Mouse (Mus musculus) stomach, embryonic 16.5 days (tissue): ENCODE measurements around the gene Eif3b. TPM values are rescaled to one million over a fixed set of nuclear protein-coding genes. Genes with fewer than 3 reads are reported as not detected.

ENCODE experiments used
- ATAC-seq: fragments of 200-750 bp; cut with Nextera tagmentation; 2 replicates; pipeline ENCODE4 v1.8.0; 2017; ENCODE audit warnings: moderate number of reproducible peaks, moderate TSS enrichment; ENCODE audit not compliant: insufficient read depth, low FRiP score
- H3K27ac ChIP-seq: fragments of 300-500 bp; sonication (generic); 2 replicates; pipeline ENCODE4 v1.5.1; 2014; ENCODE audit warnings: low read length
- H3K27me3 ChIP-seq: fragments of 300-500 bp; sonication (generic); 2 replicates; pipeline ENCODE4 v1.6.1; 2014; ENCODE audit warnings: low read length, control low read depth, mixed read lengths; ENCODE audit not compliant: control insufficient read depth, insufficient read depth
- H3K36me3 ChIP-seq: fragments of 300-500 bp; sonication (generic); 2 replicates; pipeline ENCODE4 v1.6.1; 2014; ENCODE audit warnings: low read length; ENCODE audit not compliant: control insufficient read depth, insufficient read depth
- H3K4me1 ChIP-seq: fragments of 300-500 bp; sonication (generic); 2 replicates; pipeline ENCODE4 v1.6.1; 2014; ENCODE audit warnings: low read length, control low read depth, mixed read lengths; ENCODE audit not compliant: control insufficient read depth, insufficient read depth
- H3K4me2 ChIP-seq: fragments of 300-500 bp; sonication (generic); 2 replicates; pipeline ENCODE4 v1.6.1; 2014; ENCODE audit warnings: low read depth, low read length, mixed read lengths
- H3K4me3 ChIP-seq: fragments of 300-500 bp; sonication (generic); replicated peaks from 2 replicates; pipeline ENCODE4 v1.5.1; 2014; ENCODE audit warnings: mild to moderate bottlenecking, low read length
- H3K9ac ChIP-seq: fragments of 300-500 bp; sonication (generic); 2 replicates; pipeline ENCODE4 v1.6.1; 2014; ENCODE audit warnings: low read length
- H3K9me3 ChIP-seq: fragments of 300-500 bp; sonication (generic); replicated peaks from 2 replicates; pipeline ENCODE4 v1.6.1; 2016; ENCODE audit warnings: low read length, control low read depth; ENCODE audit not compliant: control insufficient read depth
- WGBS: fragments of 180-500 bp; shearing (Covaris S2); extraction: QIAGEN DNeasy Blood & Tissue Kit; methylation state at CpG from one replicate; pipeline ENCODE4 v1.1.7; 2014; 5-methylcytosine and 5-hydroxymethylcytosine counted together
- polyA plus RNA-seq: library from polyadenylated mRNA; unstranded; fragments of >200 nt; fragmentation: Nextera tagmentation; extraction: Ambion mirVana; gene quantifications from 2 replicates; pipeline ENCODE4 v1.2.1, GENCODE M21; 2015

Eif3b gene
- polyA plus RNA-seq, 1 experiment from 2014 or later = 72.7 TPM

GRCm38 (mm10) chr5:140391435-140391834 is 27.7 kb upstream of the Eif3b start:
- Histone ChIP-seq H3K36me3 (no peaks in the 10 kb centered on the region), H3K9ac (no peak overlapping the region), H3K4me2 (no peak overlapping the region), H3K9me3 (no peaks in the 10 kb centered on the region), H3K4me1 (peaks cover 12% of the 10 kb centered on the region), H3K4me3 (no peak overlapping the region), H3K27ac (no peak overlapping the region), H3K27me3 (no peaks in the 10 kb centered on the region)
- 68% methylated on average over 1 of the region's 1 CpGs for WGBS
- ATAC-seq = no peak

DNA sequence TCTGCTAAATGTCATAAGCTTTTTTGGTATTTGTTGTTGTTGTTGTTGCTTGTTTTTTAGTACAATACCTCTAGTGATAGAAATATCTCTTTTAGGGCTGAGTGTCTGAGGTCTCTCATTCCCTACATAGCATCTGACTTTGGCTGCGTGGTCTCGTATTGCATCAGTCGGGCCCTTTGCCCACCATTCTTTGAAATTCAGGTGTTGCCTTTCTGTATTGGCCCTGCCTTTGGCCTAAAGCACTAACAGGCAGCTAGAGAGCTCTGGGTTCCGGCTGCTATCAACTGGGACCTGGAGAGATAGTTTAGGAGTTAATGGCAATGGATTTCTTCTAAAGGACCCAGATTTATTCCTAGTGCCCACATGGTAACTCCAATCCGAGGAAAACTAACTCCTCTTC is 27.1 kb upstream of the Eif3b start:
- H3K9ac ChIP-seq = no peak overlapping the region
- no peak overlapping the region for H3K4me3 ChIP-seq
- no peak overlapping the region for H3K4me2 ChIP-seq
- no peaks in the 10 kb centered on the region for H3K27me3 ChIP-seq
- H3K27ac ChIP-seq = no peak overlapping the region
- no peaks in the 10 kb centered on the region for H3K9me3 ChIP-seq
- WGBS = 85% methylated on average over 5 of the region's 5 CpGs
- peaks cover 12% of the 10 kb centered on the region for H3K4me1 ChIP-seq
- no peak for ATAC-seq
- H3K36me3 ChIP-seq = no peaks in the 10 kb centered on the region

- WGBS = 73% methylated on average over 3 of the region's 3 CpGs
- Histone ChIP-seq H3K9ac (no peak overlapping the region), H3K36me3 (no peaks in the 10 kb centered on the region), H3K4me3 (no peak overlapping the region), H3K27ac (no peak overlapping the region), H3K4me1 (peaks cover 12% of the 10 kb centered on the region), H3K4me2 (no peak overlapping the region), H3K9me3 (no peaks in the 10 kb centered on the region), H3K27me3 (no peaks in the 10 kb centered on the region)
- no peak for ATAC-seq
Observed at GRCm38 (mm10) chr5:140392701-140393100, 26.4 kb upstream of the Eif3b start.

DNA sequence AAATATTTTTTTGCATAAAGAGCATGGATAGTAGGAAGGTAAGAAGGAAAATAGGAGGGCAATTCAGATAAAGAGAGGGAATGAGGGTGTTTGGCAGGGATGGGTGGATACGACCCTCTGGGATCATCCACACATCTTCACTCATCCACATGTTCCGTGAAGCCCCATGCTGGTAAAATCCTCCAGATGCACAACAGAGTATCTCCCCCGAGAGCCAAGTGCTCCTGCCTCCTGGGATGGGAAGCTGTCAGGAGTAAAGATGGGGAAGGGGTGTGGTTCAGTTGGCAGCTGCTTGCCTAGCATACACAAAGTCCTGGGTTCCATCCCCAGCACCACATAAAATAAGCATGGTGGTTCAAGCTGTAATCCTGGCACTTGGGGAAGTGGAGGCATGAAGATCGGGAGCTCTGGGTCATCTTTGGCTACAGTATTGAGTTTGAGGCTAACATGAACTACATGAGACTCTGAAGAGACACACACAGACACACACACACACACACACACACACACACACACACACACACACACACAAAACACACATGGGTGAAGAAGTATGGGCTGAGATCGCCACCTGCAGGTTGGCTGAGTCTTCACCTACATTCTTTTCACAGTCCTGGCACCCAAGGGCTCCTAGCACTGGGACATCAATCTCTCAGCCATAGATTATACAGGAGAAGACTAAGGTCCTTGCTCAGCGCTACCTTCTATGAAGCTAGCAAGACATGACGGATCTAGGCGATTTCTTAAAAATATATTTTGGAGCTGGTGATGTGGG is 22.8 kb upstream of the Eif3b start:
- no peaks in the 10 kb centered on the region for H3K27me3 ChIP-seq
- H3K36me3 ChIP-seq = no peaks in the 10 kb centered on the region
- H3K4me3 ChIP-seq = no peak overlapping the region
- H3K9me3 ChIP-seq = no peaks in the 10 kb centered on the region
- no peak overlapping the region for H3K27ac ChIP-seq
- no peak overlapping the region for H3K4me2 ChIP-seq
- 62% methylated on average over 8 of the region's 8 CpGs for WGBS
- H3K4me1 ChIP-seq = no peaks in the 10 kb centered on the region
- H3K9ac ChIP-seq = no peak overlapping the region
- ATAC-seq = no peak

GRCm38 (mm10) chr5:140402640-140403270 is 16.4 kb upstream of the Eif3b start:
- no peaks in the 10 kb centered on the region for H3K36me3 ChIP-seq
- H3K27ac ChIP-seq = no peak overlapping the region
- no peak overlapping the region for H3K9ac ChIP-seq
- H3K4me2 ChIP-seq = no peak overlapping the region
- WGBS = 78% methylated on average over 4 of the region's 4 CpGs
- no peaks in the 10 kb centered on the region for H3K9me3 ChIP-seq
- ATAC-seq = no peak
- H3K4me1 ChIP-seq = no peaks in the 10 kb centered on the region
- no peak overlapping the region for H3K4me3 ChIP-seq
- no peaks in the 10 kb centered on the region for H3K27me3 ChIP-seq

GRCm38 (mm10) chr5:140405126-140405525 is 14.0 kb upstream of the Eif3b start:
- Histone ChIP-seq H3K4me1 (no peaks in the 10 kb centered on the region), H3K36me3 (no peaks in the 10 kb centered on the region), H3K27me3 (no peaks in the 10 kb centered on the region), H3K4me3 (no peak overlapping the region), H3K4me2 (no peak overlapping the region), H3K27ac (no peak overlapping the region), H3K9ac (no peak overlapping the region), H3K9me3 (no peaks in the 10 kb centered on the region)
- 76% methylated on average over 6 of the region's 6 CpGs for WGBS
- ATAC-seq = no peak

DNA sequence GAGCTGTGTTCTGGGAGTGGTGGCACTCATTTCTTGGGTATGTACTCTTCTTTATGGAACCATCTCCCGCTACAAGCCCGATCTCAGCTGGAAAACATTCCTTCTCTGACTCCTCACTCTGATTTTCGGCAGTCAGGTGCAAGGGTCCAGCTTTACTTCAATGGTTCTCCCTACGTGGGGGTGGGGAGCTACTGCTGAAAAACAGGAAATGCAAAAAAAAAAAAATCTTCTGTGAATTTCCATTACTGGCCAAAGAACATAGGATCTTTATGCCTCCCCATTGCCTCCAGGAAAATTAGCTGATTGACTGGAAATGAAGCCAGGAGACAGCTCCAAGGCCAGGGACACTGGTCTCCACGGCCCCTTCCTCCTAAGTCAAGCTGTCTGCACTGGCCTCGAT is 12.5 kb upstream of the Eif3b start:
- no peak for ATAC-seq
- H3K9ac ChIP-seq = no peak overlapping the region
- 60% methylated on average over 6 of the region's 6 CpGs for WGBS
- H3K36me3 ChIP-seq = no peaks in the 10 kb centered on the region
- H3K27me3 ChIP-seq = no peaks in the 10 kb centered on the region
- H3K27ac ChIP-seq = no peak overlapping the region
- no peaks in the 10 kb centered on the region for H3K9me3 ChIP-seq
- H3K4me3 ChIP-seq = no peak overlapping the region
- H3K4me1 ChIP-seq = no peaks in the 10 kb centered on the region
- H3K4me2 ChIP-seq = no peak overlapping the region

- H3K4me2 ChIP-seq = no peak overlapping the region
- no peaks in the 10 kb centered on the region for H3K4me1 ChIP-seq
- H3K9ac ChIP-seq = no peak overlapping the region
- no peaks in the 10 kb centered on the region for H3K36me3 ChIP-seq
- no peak for ATAC-seq
- H3K27ac ChIP-seq = no peak overlapping the region
- no peaks in the 10 kb centered on the region for H3K27me3 ChIP-seq
- no peak overlapping the region for H3K4me3 ChIP-seq
- H3K9me3 ChIP-seq = no peaks in the 10 kb centered on the region
Observed at GRCm38 (mm10) chr5:140408801-140409200, 10.3 kb upstream of the Eif3b start.

DNA sequence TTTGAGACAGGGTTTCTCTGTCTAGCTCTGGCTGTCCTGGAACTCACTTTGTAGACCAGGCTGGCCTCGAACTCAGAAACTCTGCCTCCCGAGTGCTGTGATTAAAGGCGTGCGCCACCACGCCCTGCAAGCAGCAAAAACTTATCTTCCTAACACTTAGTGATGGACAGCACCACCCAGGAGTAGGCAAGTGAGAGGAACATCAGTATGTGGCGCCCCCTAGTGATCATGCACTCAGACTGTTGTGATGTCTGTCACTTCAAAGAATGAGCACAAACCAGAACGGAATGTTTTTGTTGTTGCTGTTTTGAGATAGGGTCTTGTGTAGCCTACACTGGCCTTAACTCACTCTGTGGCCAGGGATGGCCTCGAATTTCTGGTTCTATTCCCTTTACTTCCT is 7.8 kb upstream of the Eif3b start:
- no peaks in the 10 kb centered on the region for H3K27me3 ChIP-seq
- no peak overlapping the region for H3K9ac ChIP-seq
- H3K4me3 ChIP-seq = no peak overlapping the region
- no peaks in the 10 kb centered on the region for H3K9me3 ChIP-seq
- H3K4me1 ChIP-seq = no peaks in the 10 kb centered on the region
- no peak overlapping the region for H3K4me2 ChIP-seq
- 30% methylated on average over 8 of the region's 8 CpGs for WGBS
- no peak overlapping the region for H3K27ac ChIP-seq
- no peak for ATAC-seq
- H3K36me3 ChIP-seq = no peaks in the 10 kb centered on the region
